Mouse (Mus musculus): ENCODE measurements around the gene Tmem30c. TPM values are rescaled to one million over a fixed set of nuclear protein-coding genes. Genes with fewer than 3 reads are reported as not detected.

Gene Tmem30c
- 0.50 TPM for polyA plus RNA-seq (2017; shearing (Covaris generic))

DNA sequence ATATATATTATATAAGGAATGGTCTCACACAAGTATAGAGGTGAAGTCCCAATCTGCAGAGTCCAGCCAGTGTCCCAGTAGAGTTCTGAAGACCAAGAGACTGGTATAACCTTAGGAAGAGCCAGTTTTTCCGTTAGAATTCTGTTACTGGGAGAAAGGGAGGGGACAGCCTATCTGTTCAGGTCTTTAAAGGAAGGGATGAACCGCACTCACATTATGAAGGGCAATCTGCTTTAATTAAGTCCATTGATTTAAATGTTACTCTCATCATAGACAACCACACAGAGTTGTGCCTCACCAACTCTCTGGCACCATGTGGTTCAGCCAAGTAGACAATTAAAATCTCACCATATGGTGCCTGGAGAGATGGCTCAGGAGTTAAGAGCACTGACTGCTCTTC is at the start of gene Tmem30c:
TSS of gene Tmem30c (minus strand) at position 101 of the 400 bp plus-strand sequence.

DNA sequence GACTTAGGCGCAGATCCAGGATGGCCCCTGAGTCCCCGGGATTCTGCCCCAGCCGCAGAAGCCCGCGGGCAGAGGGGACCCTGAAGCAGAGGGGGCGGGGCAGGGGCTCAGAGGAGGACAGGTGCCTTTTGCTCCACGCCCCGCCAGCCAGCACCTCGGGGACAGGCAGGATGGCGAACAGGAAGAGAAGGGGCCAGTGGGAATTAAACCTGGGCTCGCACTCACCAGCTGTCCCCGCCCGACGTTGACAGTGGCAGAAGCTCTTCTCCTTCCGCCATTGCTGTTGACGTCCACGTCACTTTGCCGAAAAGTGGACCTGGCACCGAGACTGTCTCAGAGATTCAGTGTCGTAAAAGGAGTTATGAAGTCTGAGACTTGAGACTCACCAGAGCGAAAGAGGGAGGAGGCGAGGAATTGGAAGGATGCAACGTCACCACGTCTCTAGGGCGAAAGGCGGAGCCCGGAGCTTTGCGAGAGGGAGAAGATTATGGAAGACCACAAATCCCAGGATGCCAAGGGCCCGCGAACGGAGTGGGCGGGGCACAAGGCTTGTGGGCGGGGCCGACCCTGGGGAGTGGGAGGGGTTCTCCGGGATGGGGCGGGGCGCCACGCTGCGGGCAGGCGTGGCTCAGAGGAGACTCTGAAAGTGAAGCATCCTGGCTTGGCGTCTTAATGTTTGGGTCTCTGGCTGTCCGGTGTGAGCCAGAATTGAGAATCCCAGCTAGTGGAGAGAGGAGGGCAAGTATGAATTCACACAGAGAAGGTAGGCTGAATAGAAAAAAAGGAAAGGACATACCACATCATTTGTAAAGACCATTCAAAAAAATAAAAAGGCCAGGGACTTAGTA is 61.4 kb downstream of the Tmem30c start, which contains the start of gene Tbc1d23:
TSS of gene Tbc1d23 (minus strand) at position 416 of the 848 bp plus-strand sequence.

Other genes starting within 250 kb of the Tmem30c start
- not detected for gene Tmem45a2, start 221.5 kb downstream of the Tmem30c start, polyA plus RNA-seq (2017; shearing (Covaris generic))
- 38.7 TPM for gene Tomm70a, start 171.2 kb downstream of the Tmem30c start, polyA plus RNA-seq (2017; shearing (Covaris generic))
- gene Nit2, start 125.5 kb downstream of the Tmem30c start, polyA plus RNA-seq (2017; shearing (Covaris generic)), result 14.4 TPM
- gene Tbc1d23, start 61.4 kb downstream of the Tmem30c start, polyA plus RNA-seq (2017; shearing (Covaris generic)), result 40.7 TPM
- gene Filip1l, start 60.2 kb upstream of the Tmem30c start, polyA plus RNA-seq (2017; shearing (Covaris generic)), result 11.1 TPM

Measured in effector memory CD4-positive, alpha-beta T cell, adult 7 months (primary cell).